Mouse (Mus musculus) kidney, embryonic 14.5 days (tissue): ENCODE data around the gene Tmem95. TPM values are rescaled to one million over a fixed set of nuclear protein-coding genes. Genes with fewer than 3 reads are reported as not detected.
A peak's percentile ranks its signal among the peaks of the same experiment; 100 is the strongest.
"Not testable (repeated sequence)": the region's sequence is repeated elsewhere in the genome, so short reads cannot be mapped to it uniquely, and the experiment has no call there.

ENCODE experiments used
- ATAC-seq: fragments of 200-750 bp; cut with Nextera tagmentation; 2 replicates; pipeline ENCODE4 v1.8.0; 2017; ENCODE audit warnings: moderate number of reproducible peaks, mild to moderate bottlenecking, moderate TSS enrichment, moderate library complexity; ENCODE audit not compliant: low FRiP score, low TSS enrichment
- H3K27ac ChIP-seq: fragments of 300-500 bp; sonication (generic); 2 replicates; pipeline ENCODE4 v1.5.1; 2014; ENCODE audit warnings: low read depth, mild to moderate bottlenecking, low read length, moderate library complexity, mixed read lengths
- H3K27me3 ChIP-seq: fragments of 300-500 bp; sonication (generic); 2 replicates; pipeline ENCODE4 v1.6.1; 2014; ENCODE audit warnings: mild to moderate bottlenecking, low read length; ENCODE audit not compliant: control insufficient read depth, insufficient read depth
- H3K36me3 ChIP-seq: fragments of 300-500 bp; sonication (generic); 2 replicates; pipeline ENCODE4 v1.6.1; 2014; ENCODE audit warnings: low read length, mixed read lengths; ENCODE audit not compliant: control insufficient read depth, insufficient read depth
- H3K4me1 ChIP-seq: fragments of 300-500 bp; sonication (generic); 2 replicates; pipeline ENCODE4 v1.6.1; 2014; ENCODE audit warnings: low read length, mixed read lengths; ENCODE audit not compliant: control insufficient read depth, insufficient read depth
- H3K4me2 ChIP-seq: fragments of 300-500 bp; sonication (generic); replicated peaks from 2 replicates; pipeline ENCODE4 v1.6.1; 2014; ENCODE audit warnings: low read depth, mild to moderate bottlenecking, low read length
- H3K4me3 ChIP-seq: fragments of 300-500 bp; sonication (generic); 2 replicates; pipeline ENCODE4 v1.5.1; 2014; ENCODE audit warnings: mild to moderate bottlenecking, low read length
- H3K9ac ChIP-seq: fragments of 300-500 bp; sonication (generic); 2 replicates; pipeline ENCODE4 v1.6.1; 2014; ENCODE audit warnings: low read depth, mild to moderate bottlenecking, low read length, moderate library complexity
- H3K9me3 ChIP-seq: fragments of 300-500 bp; sonication (generic); 2 replicates; pipeline ENCODE4 v1.6.1; 2016; ENCODE audit warnings: low read length; ENCODE audit not compliant: control insufficient read depth
- WGBS: fragments of 180-500 bp; shearing (Covaris S2); extraction: QIAGEN DNeasy Blood & Tissue Kit; methylation state at CpG from one replicate; pipeline ENCODE4 v1.1.7; 2014; 5-methylcytosine and 5-hydroxymethylcytosine counted together
- polyA plus RNA-seq: library from polyadenylated mRNA; unstranded; fragments of >200 nt; fragmentation: Nextera tagmentation; extraction: Ambion mirVana; gene quantifications from 2 replicates; pipeline ENCODE4 v1.2.1, GENCODE M21; 2014

The Tmem95 gene
- polyA plus RNA-seq, 1 experiment from 2014 or later: not detected

DNA sequence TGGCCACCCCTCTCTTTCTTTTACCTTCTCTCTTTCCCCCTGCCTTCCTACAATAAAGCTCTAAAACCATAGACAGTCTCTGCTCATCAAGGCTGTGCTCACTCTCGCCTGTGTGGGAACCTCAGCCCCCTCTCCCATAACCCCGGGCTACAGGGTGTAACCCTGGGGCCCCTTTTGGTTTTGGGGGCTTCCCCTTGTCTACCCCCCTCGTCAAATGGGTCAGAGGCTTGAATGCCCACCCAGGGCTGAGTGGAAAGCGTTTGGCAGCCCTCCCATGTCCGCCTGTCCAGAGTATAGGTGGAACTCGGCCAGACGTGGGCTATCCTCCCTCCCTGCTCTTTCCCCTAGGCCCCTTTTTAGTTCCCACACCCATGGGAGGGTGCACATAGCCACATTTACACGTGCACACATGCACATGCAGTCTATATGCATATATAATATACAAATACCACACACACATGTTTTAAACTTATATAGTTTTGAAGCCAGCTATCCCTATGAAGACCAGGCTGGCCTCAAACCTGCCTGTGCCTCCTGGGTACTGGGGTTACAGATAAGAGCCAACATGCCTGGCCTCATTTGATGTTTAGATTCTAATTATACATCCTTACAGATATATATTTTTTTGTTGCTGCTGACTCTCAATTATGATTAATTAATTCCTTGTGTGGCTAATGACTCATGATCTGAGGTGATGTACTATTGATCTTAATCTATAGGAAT is 13.5 kb downstream of the Tmem95 start:
- Histone ChIP-seq H3K4me1 (no peaks in the 10 kb centered on the region), H3K4me2 (no peak overlapping the region), H3K36me3 (no peaks in the 10 kb centered on the region), H3K9ac (no peak overlapping the region), H3K4me3 (no peak overlapping the region), H3K9me3 (no peaks in the 10 kb centered on the region), H3K27me3 (no peaks in the 10 kb centered on the region), H3K27ac (no peak overlapping the region)
- 44% methylated on average over 8 of the region's 8 CpGs for WGBS
- ATAC-seq: no peak

DNA sequence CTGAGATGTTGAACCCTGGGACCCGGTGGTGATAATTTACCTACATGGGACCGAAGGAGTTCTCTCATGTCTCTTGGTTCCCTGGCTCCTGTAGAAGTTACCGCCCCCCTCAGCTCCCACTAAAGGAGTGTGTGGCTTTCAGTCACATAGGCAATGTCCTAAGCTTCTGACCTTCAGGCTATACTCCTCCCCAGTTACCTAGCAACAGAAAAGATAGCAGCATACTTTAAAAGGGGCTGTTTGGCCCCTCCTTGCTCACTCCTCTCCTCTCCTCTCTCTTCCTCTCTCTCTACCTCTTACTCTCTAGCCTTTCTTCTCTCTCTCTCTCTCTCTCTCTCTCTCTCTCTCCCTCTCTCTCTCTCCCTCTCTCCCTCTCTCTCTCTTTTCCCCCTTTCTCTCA is 14.1 kb downstream of the Tmem95 start:
- H3K4me2 ChIP-seq, H3K4me3 ChIP-seq, ATAC-seq, H3K9me3 ChIP-seq, H3K9ac ChIP-seq, H3K27ac ChIP-seq, H3K4me1 ChIP-seq, H3K27me3 ChIP-seq, H3K36me3 ChIP-seq: not testable (repeated sequence)
- 55% methylated on average over 3 of the region's 3 CpGs for WGBS

DNA sequence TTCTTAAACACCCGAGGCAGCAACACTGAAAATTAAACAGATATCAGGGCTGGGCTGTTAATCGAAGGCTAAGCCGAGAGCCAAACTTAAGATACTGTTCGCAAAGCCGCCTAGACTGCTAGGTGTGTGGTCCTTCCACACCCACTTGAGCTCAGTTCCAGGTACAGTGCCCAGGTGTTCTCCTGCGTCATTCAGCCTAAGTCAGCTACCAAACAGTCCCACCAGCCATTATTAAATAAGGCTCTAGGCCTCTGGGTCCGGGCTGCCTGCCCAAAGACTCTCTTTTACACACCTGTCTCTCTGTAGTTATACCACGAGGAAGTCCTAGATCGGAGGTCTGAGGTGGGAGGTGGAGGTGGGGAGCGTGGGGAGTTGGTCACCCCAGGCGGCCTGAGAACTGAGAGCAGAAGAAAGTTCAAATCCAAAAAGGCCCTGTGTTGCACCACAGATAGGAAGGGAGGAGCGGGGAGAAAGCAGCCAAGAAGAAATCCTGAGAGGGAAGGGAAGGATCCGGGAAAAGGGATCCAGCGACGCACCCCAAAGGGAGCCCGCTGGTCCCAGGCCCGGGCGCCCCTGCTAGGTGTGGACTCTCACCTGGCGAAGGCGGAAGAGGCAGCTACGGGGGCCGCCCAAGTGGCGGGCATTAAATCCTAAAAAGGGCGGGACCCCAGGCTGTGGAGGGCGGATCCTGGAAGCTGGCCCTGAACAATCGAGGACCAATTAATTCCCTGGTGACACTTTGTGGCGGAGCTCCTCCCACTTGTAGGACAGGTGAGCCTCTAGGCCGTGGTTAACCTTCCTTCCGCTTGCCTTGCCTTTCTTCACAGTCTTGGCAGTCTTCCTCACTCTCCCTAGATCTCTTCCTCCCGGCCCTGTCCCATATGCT is 19.5 kb downstream of the Tmem95 start, which contains the start of gene Tnk1:
TSS of gene Tnk1 (minus strand) at position 618 of the 886 bp plus-strand sequence.
- peak within 1 kb of the TSS; percentile 50; the same call in 1 of the 2 replicates for H3K9ac ChIP-seq

DNA sequence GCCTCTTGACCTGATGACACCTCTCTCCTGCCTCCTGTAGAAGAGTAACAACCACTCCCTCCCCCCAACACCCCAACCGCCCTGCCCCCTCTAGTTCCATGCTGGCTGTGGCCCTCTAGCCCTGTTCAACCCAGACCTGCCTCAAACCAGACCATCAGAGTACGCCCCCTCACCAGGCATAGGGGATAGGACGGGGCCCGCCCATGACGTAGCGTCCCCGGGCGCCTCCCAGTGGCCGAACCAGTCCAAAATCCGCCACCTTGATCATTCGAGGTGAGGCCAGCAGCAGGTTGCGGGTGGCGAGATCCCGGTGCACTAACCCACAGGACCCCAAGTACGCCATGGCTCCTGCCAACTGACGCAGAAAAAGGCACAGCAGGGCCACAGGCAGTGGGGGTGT is 22.5 kb downstream of the Tmem95 start:
- 24% methylated on average over 16 of the region's 16 CpGs for WGBS
- no peaks in the 10 kb centered on the region for H3K9me3 ChIP-seq
- H3K27ac ChIP-seq: no peak overlapping the region
- peaks cover 20% of the 10 kb centered on the region for H3K36me3 ChIP-seq
- peak; percentile 66 for ATAC-seq
- peaks cover 9% of the 10 kb centered on the region for H3K27me3 ChIP-seq
- peaks cover 4% of the 10 kb centered on the region; the same call in 1 of the 2 replicates for H3K4me1 ChIP-seq
- H3K4me3 ChIP-seq: no peak overlapping the region; the same call in 1 of the 2 replicates
- peak overlapping the region; percentile 12; the same call in 1 of the 2 replicates for H3K9ac ChIP-seq
- H3K4me2 ChIP-seq: no peak overlapping the region

More for the DNA sequence above, 19.5 kb downstream of the Tmem95 start, which contains the start of gene Tnk1:
- 18% methylated on average over 30 of the region's 30 CpGs for WGBS
- H3K27ac ChIP-seq: no peak within 1 kb of the TSS
- H3K27me3 ChIP-seq: peaks cover 9% of the 10 kb centered on the region
- H3K9me3 ChIP-seq: no peaks in the 10 kb centered on the region
- peak within 1 kb of the TSS; percentile 29 for H3K4me2 ChIP-seq
- peak within 1 kb of the TSS; percentile 20 for H3K4me3 ChIP-seq
- H3K36me3 ChIP-seq: no peaks in the 10 kb centered on the region
- H3K4me1 ChIP-seq: peaks cover 4% of the 10 kb centered on the region; the same call in 1 of the 2 replicates
- ATAC-seq: peak; percentile 36; the same call in 1 of the 2 replicates

DNA sequence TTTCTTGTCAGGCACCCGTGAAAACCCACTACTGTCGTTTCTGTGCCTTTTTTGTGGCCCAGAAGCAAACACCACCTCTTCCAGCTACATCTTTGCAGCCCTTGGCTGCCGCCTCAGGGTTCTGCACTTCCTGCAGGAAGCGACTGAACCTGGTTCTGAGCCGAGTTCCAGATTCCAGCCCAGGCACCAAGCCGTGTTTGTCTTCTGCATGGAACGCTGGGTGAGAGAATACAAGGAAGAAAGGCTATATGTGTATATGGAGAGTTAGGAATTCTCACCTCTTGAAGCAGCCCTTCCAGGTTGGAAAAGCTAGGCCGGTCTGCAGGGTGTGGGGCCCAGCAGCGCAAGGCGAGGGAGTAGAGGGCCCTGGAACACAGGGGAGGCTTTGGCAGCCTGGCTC is 23.1 kb downstream of the Tmem95 start:
- H3K9me3 ChIP-seq: no peaks in the 10 kb centered on the region
- no peak for ATAC-seq
- no peak overlapping the region for H3K4me2 ChIP-seq
- no peak overlapping the region for H3K4me3 ChIP-seq
- H3K36me3 ChIP-seq: peaks cover 27% of the 10 kb centered on the region
- peaks cover 9% of the 10 kb centered on the region for H3K27me3 ChIP-seq
- H3K4me1 ChIP-seq: peaks cover 4% of the 10 kb centered on the region; the same call in 1 of the 2 replicates
- 87% methylated on average over 10 of the region's 10 CpGs for WGBS
- H3K27ac ChIP-seq: no peak overlapping the region
- no peak overlapping the region for H3K9ac ChIP-seq

DNA sequence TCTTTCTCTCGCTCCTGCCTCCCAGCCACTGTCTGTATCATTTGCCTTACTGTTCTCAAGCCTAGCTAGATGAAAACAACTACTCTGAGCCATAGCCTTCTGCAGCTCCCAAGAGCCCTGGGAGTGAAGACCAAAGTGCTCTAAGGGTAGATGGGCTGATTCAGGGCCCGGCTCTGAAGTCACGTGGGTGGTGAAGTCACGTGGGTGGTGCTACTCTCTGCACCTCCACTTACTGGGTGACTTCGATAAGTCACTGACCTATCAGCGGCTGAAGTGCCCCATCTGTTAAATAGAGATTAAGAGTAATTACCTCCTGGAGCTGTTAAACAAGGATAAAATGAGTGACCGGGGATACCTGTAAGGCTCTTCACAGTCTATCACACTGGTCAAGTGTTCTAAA is 23.8 kb downstream of the Tmem95 start:
- Histone ChIP-seq H3K9ac (no peak overlapping the region), H3K27me3 (peaks cover 9% of the 10 kb centered on the region), H3K4me1 (peaks cover 4% of the 10 kb centered on the region; the same call in 1 of the 2 replicates), H3K9me3 (no peaks in the 10 kb centered on the region), H3K4me2 (no peak overlapping the region), H3K27ac (no peak overlapping the region), H3K36me3 (peaks cover 33% of the 10 kb centered on the region), H3K4me3 (no peak overlapping the region)
- no peak for ATAC-seq
- 63% methylated on average over 7 of the region's 7 CpGs for WGBS

DNA sequence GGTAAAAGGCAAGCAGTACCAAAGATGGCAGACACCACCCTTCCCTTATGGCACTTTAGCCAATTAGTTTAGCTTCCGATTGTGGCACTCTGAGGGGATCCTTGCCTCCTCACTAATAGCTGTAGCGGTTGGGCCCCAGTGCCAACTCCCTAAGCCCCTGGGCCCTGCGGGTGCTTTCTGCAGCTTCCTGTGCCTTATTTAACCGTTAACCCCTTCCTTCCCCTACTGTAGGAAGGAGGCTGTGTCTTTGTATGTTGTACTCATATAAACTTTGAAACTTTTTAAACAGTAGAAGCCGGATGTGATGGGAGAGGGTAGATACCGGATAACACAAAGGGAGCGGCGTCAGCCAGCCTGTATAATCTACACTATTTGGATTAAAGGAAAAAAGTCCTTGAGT is 27.1 kb downstream of the Tmem95 start:
- Histone ChIP-seq H3K27me3 (no peaks in the 10 kb centered on the region), H3K4me1 (peaks cover 12% of the 10 kb centered on the region), H3K27ac (no peak overlapping the region), H3K4me3 (no peak overlapping the region), H3K36me3 (peaks cover 43% of the 10 kb centered on the region), H3K4me2 (no peak overlapping the region), H3K9ac (no peak overlapping the region), H3K9me3 (no peaks in the 10 kb centered on the region)
- 73% methylated on average over 8 of the region's 8 CpGs for WGBS
- ATAC-seq: no peak

DNA sequence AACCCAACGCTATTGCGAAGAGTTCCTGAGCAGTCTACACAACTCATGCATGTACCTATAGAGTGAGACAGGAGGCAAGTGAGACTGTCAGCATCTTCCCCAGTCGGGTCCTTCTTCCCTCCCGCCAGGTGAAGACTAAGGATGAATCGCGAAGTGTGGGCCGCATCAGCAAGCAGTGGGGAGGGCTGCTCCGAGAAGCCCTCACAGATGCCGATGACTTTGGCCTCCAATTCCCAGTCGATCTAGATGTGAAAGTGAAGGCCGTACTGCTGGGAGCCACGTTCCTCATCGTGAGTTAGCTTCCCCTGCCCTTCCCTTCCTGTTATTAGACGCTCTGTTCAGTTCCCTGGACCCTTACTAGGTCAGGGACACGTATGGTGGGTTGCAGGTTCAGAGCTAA is 27.9 kb downstream of the Tmem95 start:
- H3K27me3 ChIP-seq: no peaks in the 10 kb centered on the region
- no peak overlapping the region for H3K4me2 ChIP-seq
- no peaks in the 10 kb centered on the region for H3K9me3 ChIP-seq
- H3K4me1 ChIP-seq: peaks cover 8% of the 10 kb centered on the region; the same call in 1 of the 2 replicates
- 93% methylated on average over 15 of the region's 15 CpGs for WGBS
- H3K27ac ChIP-seq: no peak overlapping the region
- ATAC-seq: no peak
- H3K36me3 ChIP-seq: peaks cover 43% of the 10 kb centered on the region
- no peak overlapping the region for H3K9ac ChIP-seq
- no peak overlapping the region for H3K4me3 ChIP-seq
